Mouse (Mus musculus): Measurements from ENCODE around the gene Lipt1. TPM values are rescaled to one million over a fixed set of nuclear protein-coding genes. Genes with fewer than 3 reads are reported as not detected.

Gene Lipt1
- polyA plus RNA-seq, 1 experiment from 2014 or later: 9.2 TPM

DNA sequence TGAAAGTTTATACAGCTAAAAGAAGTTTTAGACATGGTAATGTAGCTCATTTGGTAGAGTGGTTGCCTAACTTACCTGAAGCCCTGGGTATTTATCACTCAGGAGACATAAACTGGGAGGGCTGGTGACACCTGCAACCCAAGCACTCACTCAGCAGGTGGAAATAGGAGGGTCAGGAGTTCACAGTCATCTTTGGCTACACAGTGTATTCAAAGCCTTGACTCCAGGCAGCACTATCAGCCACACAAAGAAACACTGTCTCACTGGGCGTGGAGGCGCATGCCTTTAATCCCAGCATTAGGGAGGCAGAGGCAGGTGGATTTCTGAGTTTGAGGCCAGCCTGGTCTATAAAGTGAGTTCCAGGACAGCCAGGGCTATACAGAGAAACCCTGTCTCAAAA is 41.2 kb downstream of the Lipt1 start:
- WGBS: 83% methylated on average over 2 of the region's 2 CpGs
- Histone ChIP-seq H3K9ac (no peak overlapping the region), H3K4me3 (no peak overlapping the region), H3K36me3 (no peaks in the 10 kb centered on the region), H3K4me2 (replicated peaks) (no peak overlapping the region), H3K27ac (no peak overlapping the region), H3K9me3 (no peaks in the 10 kb centered on the region), H3K4me1 (no peaks in the 10 kb centered on the region), H3K27me3 (peaks cover 5% of the 10 kb centered on the region)
- ATAC-seq (ENCODE audit: low FRiP score, low read depth): no peak

- 39% methylated on average over 5 of the region's 5 CpGs for WGBS
- H3K36me3 ChIP-seq: no peaks in the 10 kb centered on the region
- no peaks in the 10 kb centered on the region for H3K4me1 ChIP-seq
- H3K9me3 ChIP-seq: no peaks in the 10 kb centered on the region
- H3K4me2 ChIP-seq (replicated peaks): no peak within 1 kb of the TSS
- H3K9ac ChIP-seq: no peak within 1 kb of the TSS
- ATAC-seq (ENCODE audit: low FRiP score, low read depth): no peak
- H3K27ac ChIP-seq: no peak within 1 kb of the TSS
- no peak within 1 kb of the TSS for H3K4me3 ChIP-seq
- H3K27me3 ChIP-seq: peaks cover 5% of the 10 kb centered on the region
Measured at GRCm38 (mm10) chr1:37916393-37916792, 44.9 kb downstream of the Lipt1 start, which contains the start of gene Lyg2. TSS of gene Lyg2 (minus strand) at chr1:37916493.

DNA sequence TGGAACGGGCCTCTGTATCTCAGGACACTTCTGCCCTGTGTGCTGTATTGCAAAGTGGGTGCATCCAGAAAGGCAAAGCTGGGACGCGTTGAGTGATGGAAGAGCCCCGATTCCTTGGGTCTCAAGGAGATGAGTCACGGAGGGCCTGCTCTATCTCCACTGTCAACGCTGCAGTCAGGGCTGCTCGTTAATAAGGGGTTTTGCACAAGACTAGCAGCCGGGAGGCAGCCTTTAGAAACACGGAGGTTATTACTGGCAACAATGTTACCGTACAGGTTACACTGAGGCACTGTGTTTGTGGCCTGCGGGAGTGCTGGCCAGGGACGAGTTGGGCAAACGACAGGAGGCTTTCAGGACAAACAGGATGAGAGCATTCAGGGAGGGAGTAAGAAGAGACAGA is 46.1 kb downstream of the Lipt1 start:
- no peak overlapping the region for H3K9ac ChIP-seq
- peaks cover 5% of the 10 kb centered on the region for H3K27me3 ChIP-seq
- no peak overlapping the region for H3K27ac ChIP-seq
- H3K4me2 ChIP-seq (replicated peaks): no peak overlapping the region
- 57% methylated on average over 13 of the region's 13 CpGs for WGBS
- no peaks in the 10 kb centered on the region for H3K36me3 ChIP-seq
- H3K4me3 ChIP-seq: no peak overlapping the region
- ATAC-seq (ENCODE audit: low FRiP score, low read depth): no peak
- H3K9me3 ChIP-seq: no peaks in the 10 kb centered on the region
- H3K4me1 ChIP-seq: no peaks in the 10 kb centered on the region

GRCm38 (mm10) chr1:37918096-37918495 is 46.6 kb downstream of the Lipt1 start:
- 68% methylated on average over 6 of the region's 6 CpGs for WGBS
- Histone ChIP-seq H3K9me3 (no peaks in the 10 kb centered on the region), H3K27me3 (peaks cover 5% of the 10 kb centered on the region), H3K27ac (no peak overlapping the region), H3K9ac (no peak overlapping the region), H3K4me2 (replicated peaks) (no peak overlapping the region), H3K4me3 (no peak overlapping the region), H3K4me1 (no peaks in the 10 kb centered on the region), H3K36me3 (no peaks in the 10 kb centered on the region)
- ATAC-seq (ENCODE audit: low FRiP score, low read depth): no peak

DNA sequence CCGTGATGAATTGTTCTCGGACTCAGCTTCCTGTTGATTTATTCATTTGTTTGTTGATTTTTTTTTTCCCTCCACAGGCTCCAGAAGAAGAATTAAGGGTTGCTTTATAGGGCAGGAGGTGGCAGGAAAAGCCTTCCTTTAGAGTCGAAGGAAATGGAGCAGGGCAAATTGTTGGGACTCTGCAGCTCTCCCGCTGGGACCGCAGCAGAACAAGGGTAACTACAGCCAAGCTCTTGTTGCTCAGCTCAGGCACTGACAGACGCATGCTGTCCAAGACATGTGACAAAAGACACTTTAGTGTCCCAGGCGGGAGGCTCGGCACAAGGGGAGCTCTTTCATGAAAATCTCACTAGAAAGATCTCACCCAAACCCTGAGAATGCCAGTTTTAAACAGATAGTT is 51.0 kb downstream of the Lipt1 start:
- Histone ChIP-seq H3K4me3 (no peak overlapping the region), H3K27ac (no peak overlapping the region), H3K36me3 (no peaks in the 10 kb centered on the region), H3K27me3 (no peaks in the 10 kb centered on the region), H3K4me1 (no peaks in the 10 kb centered on the region), H3K9me3 (no peaks in the 10 kb centered on the region), H3K4me2 (replicated peaks) (no peak overlapping the region), H3K9ac (no peak overlapping the region)
- WGBS: 40% methylated on average over 8 of the region's 8 CpGs
- no peak for ATAC-seq (ENCODE audit: low FRiP score, low read depth)

Other genes starting within 250 kb of the Lipt1 start
- 2.7 and 2.8 TPM in 2 replicates for gene 2010300C02Rik, start 151.7 kb upstream of the Lipt1 start, polyA plus RNA-seq (2015; fragmentation: Nextera tagmentation; extraction: Ambion mirVana)
- 5.8 and 7.5 TPM in 2 replicates for gene Tsga10, start 5.3 kb upstream of the Lipt1 start, polyA plus RNA-seq (2015; fragmentation: Nextera tagmentation; extraction: Ambion mirVana)
- gene Mitd1, start 18.7 kb downstream of the Lipt1 start, polyA plus RNA-seq (2015; fragmentation: Nextera tagmentation; extraction: Ambion mirVana): 25.6 and 27.2 TPM in 2 replicates
- gene Mrpl30, start 18.7 kb downstream of the Lipt1 start, polyA plus RNA-seq (2015; fragmentation: Nextera tagmentation; extraction: Ambion mirVana): 245 and 275 TPM in 2 replicates
- not detected in 2 replicates for gene Lyg2, start 44.8 kb downstream of the Lipt1 start, polyA plus RNA-seq (2015; fragmentation: Nextera tagmentation; extraction: Ambion mirVana)
- gene Lyg1, start 86.0 kb downstream of the Lipt1 start, polyA plus RNA-seq (2015; fragmentation: Nextera tagmentation; extraction: Ambion mirVana): not detected in 2 replicates
- gene Txndc9, start 126.2 kb downstream of the Lipt1 start, polyA plus RNA-seq (2015; fragmentation: Nextera tagmentation; extraction: Ambion mirVana): 139 and 153 TPM in 2 replicates
- 33.8 TPM in 2 replicates for gene Eif5b, start 126.3 kb downstream of the Lipt1 start, polyA plus RNA-seq (2015; fragmentation: Nextera tagmentation; extraction: Ambion mirVana)